Mouse (Mus musculus) neutrophil, adult 65 days (primary cell): Measurements from ENCODE around the gene Myl3. TPM values are rescaled to one million over a fixed set of nuclear protein-coding genes. Genes with fewer than 3 reads are reported as not detected.

Experiments
- total RNA-seq: library from RNA; stranded (reverse); gene quantifications from 2 replicates; pipeline ENCODE4 v1.2.4, GENCODE M21; 2023

Gene Myl3
- total RNA-seq: not detected in 2 replicates

DNA sequence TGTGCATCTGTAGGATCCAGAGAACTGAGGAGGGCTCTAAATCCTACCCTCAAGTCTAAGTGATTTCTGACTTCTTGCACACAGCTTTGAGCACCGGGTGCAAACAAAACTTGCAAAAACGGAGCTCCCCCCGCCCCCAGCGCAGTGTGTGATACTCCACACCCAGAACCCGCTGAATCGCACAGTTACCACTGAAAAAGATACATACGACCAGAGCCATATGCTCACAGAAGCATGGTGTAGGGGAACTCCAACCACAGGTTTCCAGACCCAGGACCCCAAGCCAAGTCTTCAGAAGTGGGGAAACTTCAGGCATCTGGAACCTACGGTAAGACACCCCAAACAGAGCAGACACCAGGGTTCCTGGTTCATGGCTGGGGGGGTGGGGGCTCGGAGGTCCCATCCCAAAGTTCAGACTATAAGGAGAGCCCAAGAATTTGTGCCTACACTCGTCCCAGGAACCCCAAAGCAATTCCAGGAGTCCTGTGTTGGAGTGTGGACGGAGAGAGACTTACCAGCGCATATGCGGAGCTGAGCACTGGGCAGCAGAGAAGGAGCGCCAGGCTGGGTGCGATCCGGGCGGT is at the start of gene Myl3:
TSS of gene Myl3 (plus strand) at position 151 of the 584 bp plus-strand sequence.

GRCm38 (mm10) chr9:110746961-110747360 is 5.3 kb downstream of the Myl3 start, which contains the start of gene Pth1r:
TSS of gene Pth1r (minus strand) at chr9:110747145.

GRCm38 (mm10) chr9:110797866-110798265 is 56.2 kb downstream of the Myl3 start, which contains the start of gene Prss42:
TSS of gene Prss42 (plus strand) at chr9:110798166.

DNA sequence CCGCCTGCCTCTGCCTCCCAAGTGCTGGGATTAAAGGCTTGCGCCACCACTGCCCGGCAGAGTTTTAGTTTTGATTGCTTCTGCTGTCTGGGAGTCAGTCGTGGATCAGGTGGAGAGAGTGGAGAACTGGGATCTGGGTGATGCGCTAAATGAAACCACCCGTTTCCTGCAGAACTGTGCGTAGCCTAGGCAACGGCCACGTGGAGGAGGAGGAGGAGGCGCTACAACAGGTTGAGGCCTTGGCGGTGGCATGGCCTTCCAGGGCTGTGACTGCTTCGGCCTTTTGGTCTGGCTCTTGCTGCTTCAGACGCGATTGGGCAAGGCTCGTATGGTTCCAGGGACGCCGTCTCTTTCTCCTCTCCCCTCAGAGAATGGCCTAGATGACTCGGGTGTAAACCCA is 72.1 kb downstream of the Myl3 start, which contains the start of gene Prss44:
TSS of gene Prss44 (plus strand) at position 206 of the 400 bp plus-strand sequence.

Other genes starting within 250 kb of the Myl3 start
- gene Setd2, start 209.3 kb upstream of the Myl3 start, total RNA-seq: 112 and 152 TPM in 2 replicates
- 4.7 and 5.2 TPM in 2 replicates for gene Nradd, start 117.4 kb upstream of the Myl3 start, total RNA-seq
- gene Nbeal2, start 87.7 kb upstream of the Myl3 start, total RNA-seq: 300 and 394 TPM in 2 replicates
- 131 and 158 TPM in 2 replicates for gene Ccdc12, start 85.4 kb upstream of the Myl3 start, total RNA-seq
- 0.39 and 0.47 TPM in 2 replicates for gene Pth1r, start 5.3 kb downstream of the Myl3 start, total RNA-seq
- not detected in 2 replicates for gene Prss42, start 56.3 kb downstream of the Myl3 start, total RNA-seq
- not detected in 2 replicates for gene Prss44, start 72.1 kb downstream of the Myl3 start, total RNA-seq
- not detected in 2 replicates for gene Prss43, start 84.8 kb downstream of the Myl3 start, total RNA-seq
- gene Prss45, start 92.7 kb downstream of the Myl3 start, total RNA-seq: not detected in 2 replicates
- gene Prss46, start 102.6 kb downstream of the Myl3 start, total RNA-seq: not detected in 2 replicates
- not detected in 2 replicates for gene Prss50, start 116.1 kb downstream of the Myl3 start, total RNA-seq
- 0.29 and 0.38 TPM in 2 replicates for gene Als2cl, start 138.0 kb downstream of the Myl3 start, total RNA-seq
- gene Tmie, start 138.3 kb downstream of the Myl3 start, total RNA-seq: not detected in 2 replicates
- not detected in 2 replicates for gene Fam240a, start 175.0 kb downstream of the Myl3 start, total RNA-seq
- not detected in 2 replicates for gene Tdgf1, start 204.3 kb downstream of the Myl3 start, total RNA-seq
- not detected in 2 replicates for gene Lrrc2, start 209.7 kb downstream of the Myl3 start, total RNA-seq
- gene Rtp3, start 248.7 kb downstream of the Myl3 start, total RNA-seq: not detected in 2 replicates